Mouse (Mus musculus) monocyte, adult 59 days (primary cell): ENCODE results near the gene Cdh20. TPM values are rescaled to one million over a fixed set of nuclear protein-coding genes. Genes with fewer than 3 reads are reported as not detected.

Experiments used
- total RNA-seq, 2 experiments: library from RNA; stranded (reverse); gene quantifications; one replicate each; pipeline ENCODE4 v1.2.4; 2023

The Cdh20 gene
- not detected for total RNA-seq

GRCm38 (mm10) chr1:104768371-104769249 is at the start of gene Cdh20:
Gene Cdh20 (plus strand): TSS chr1:104768529.

